Mouse (Mus musculus): ENCODE data around the gene Map3k14.

The Map3k14 gene

DNA sequence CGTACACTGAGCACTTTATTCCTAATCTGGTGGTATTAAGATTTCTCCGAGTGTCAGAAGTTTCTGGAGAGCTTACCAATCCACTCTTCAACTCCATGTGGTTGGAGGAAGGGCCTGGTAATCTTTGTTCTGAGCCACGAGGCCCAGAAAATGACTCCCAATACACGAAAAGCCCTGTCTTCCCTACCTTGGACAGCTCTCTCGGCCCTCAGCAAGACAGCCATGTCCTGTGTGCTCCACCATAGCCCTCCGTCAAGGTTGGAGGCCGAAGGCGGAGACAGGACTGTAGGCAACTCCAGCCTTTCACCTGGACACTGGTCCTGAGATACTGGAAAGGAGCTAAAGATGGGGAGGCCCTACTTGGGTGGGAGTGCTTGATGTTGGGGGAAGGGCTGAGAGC, 57.0 kb downstream of the Map3k14 start:
- no peak for DNase-seq (ENCODE audit: low read depth)

DNA sequence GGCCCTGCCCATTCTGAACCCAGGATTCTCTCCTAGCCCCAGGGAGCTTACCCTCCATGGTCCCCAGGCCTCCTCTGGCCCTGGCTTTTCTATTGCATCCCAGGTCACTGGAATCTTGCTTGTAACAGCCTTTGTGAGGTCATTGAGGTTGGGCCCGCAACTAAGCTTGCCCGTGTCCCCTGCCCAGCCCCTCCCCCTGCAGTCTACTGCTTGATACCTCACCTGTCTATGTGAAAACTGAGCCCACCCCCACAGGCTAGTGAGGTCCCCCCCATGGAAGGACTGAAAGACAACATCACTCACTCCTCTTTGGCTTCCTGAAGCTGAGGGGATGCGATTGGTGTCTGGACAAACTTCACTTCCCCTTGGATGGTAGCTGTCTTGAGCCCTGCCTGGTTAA, 58.8 kb downstream of the Map3k14 start, which contains the start of gene 1700023F06Rik:
Gene 1700023F06Rik (minus strand): TSS at position 101 of the 400 bp plus-strand sequence.
- no peak for DNase-seq (ENCODE audit: low read depth)

DNA sequence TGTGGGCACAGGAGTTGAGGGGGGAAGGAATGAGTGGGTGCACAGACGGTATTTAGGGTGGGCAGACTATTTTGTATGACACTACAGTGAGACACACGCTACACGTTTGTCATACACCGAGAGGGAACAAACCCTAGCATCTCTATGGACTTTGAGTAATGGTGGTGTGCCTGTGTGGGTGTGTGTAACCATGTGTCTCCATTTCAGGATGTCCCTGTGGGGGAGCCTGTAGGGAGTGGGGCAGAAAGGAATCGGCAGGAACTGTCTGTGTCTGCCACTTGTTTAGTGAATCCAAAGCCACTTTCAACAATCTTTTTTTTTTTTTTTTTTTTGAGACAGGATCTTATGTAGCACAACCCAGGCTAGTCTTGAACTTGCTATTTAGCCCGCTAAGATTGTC, 61.1 kb downstream of the Map3k14 start:
- no peak for DNase-seq (ENCODE audit: low read depth)

DNA sequence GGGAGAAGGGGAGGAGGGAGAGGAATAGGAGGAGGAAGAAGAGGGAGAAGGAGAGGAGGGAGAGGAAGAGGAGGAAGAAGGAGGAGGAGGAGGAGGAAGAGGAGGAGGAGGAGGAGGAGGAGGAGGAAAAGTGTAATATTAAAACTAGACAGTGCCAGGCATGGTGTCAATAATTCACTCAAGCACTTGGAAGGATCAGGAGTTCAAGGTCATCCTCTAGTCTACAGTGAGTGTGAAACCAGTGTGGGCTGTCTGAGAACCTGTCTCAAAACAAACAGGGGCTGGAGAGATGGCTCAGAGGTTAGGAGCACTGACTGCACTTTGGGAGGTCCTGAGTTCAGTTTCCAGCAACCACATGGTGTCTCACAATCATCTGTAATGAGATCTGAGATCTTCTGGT, 64.9 kb downstream of the Map3k14 start:
- DNase-seq (ENCODE audit: low read depth) = no peak

DNA sequence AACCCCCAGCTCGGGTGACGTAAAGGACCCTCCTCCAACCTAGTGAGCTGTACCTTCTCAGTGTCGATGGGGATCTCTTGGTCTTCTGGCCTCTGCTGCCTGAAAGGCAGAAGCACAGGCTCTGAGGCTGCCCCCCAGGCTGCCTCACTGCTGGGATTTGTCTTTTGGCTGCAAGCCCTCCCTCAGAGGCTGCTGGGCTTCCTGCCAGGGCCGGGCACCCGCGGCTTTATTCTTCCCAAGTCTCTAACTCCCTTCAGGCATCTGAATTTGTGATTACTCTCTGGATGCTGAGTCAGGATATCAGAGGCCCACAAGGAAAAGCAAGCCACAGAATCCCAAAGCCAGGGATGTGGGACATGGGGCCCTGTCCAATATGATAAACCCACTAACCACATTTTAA, 65.6 kb downstream of the Map3k14 start:
- no peak for DNase-seq (ENCODE audit: low read depth)

DNA sequence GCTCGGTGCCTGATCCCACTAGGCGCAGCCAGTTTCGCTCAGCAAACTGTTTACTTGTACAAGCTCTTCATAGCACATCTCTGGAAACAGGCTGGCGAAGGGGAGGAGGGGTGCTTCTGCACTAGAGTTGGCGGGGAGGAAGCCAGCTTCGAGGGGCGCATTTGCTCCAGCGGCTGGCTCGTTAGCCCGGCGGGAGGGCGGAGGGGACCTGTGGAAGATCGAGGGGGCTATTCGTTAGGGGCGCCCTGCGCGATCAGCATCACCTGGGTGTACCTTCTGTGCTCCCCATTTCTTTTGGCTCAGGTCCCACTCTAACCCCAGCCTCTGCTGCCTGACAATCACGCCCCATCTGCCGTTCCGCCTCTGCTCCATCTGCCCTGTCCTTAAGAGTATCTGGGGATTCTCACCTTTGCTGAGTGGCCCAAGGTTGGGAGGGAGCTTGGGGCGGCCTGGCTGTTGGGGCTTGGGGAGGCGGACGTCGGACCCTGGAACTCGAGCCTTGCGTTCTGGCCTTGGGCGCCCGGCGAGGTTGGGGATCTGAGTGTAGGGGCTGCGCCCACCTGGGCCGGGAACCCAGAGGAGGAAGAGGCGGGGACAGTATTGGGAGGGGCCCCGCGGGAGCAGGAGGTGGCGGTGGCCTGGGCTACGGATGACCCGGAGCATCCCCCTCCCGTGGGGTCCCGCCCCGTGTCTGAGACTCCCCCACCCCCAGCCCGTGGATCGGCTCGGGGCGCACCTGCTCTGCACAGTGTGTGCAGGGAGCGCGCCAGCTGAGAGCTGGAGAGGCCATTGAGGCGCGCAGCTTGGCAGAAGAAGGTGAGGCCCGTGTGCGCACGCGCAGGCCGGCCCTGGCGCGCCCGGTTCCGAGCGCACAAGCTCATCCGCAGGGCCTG, 68.1 kb downstream of the Map3k14 start:
- no peak for DNase-seq (ENCODE audit: low read depth)

DNA sequence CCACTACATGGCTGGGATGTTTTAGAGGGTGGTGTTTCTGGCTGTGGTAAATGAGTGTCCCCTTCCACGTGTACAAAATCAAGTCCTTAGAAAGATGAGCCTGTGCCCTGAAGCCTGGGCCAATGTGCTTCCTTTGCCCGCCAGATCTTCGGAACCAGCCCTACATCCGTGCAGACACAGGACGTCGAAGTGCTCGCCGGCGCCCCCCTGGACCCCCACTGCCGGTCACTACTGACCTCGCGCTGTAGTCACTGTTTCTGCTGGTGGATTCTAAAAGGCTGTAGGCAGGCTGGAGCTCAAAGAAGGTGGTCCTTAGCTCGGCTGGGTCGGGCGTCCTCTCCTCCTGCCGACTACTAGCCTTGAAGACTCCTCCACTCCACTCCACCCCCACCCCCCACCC, 68.9 kb downstream of the Map3k14 start:
- DNase-seq (ENCODE audit: low read depth) = no peak

DNA sequence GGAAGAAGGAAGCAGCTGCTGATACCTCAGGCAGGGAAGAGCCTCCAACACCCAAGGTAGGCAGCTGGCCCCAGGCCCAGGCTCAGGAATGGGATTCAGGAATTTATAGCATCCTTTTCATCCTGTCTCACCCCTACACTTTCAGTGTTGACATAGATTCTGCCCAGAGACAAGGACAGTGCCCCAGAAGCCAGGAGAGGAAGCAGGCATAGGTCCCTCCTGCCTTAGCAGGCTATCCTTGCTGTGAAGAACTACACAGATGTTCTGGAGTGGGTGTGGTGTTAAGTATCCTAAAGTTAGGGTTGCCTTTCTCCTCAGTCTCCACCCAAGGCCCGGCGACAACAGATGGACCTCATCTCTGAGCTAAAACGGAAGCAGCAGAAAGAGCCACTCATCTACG, 69.9 kb downstream of the Map3k14 start:
- DNase-seq (ENCODE audit: low read depth) = no peak

DNA sequence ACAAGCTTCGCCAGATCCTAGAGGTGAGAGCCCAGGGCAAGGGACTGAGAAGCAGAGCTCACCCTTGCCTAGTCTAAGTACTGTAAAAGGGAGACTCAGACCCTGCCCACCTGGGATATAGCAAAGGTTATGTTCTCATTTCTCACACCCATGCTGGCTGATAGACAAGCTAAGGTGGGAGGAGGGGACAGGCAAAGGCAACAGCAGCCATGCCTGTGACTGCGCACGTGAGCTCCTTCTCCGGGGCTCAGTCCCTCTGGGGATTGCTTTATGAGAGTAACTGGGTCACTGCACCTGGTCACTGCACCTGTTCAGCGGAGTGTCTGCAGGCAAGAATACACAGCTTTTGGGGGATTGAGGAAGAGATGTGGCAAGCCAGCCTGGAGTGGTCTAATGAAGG, 71.6 kb downstream of the Map3k14 start:
- DNase-seq (ENCODE audit: low read depth) = no peak

DNA sequence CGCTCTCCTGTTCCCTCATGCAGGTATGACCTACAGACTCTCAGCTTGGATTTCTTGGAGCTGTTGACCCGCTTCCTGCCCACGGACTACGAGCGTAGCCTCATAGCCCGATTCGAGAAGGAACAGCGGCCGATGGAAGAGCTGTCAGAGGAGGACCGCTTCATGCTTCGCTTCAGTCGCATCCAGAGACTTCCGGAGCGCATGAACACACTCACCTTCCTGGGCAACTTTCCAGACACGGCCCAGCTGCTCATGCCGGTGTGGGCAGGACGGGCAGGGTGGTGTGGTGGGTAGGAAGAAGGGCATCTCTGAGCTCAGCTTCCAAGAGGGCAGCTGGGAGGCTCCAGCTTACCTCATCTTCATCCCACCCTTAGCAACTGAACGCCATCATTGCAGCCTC, 72.0 kb downstream of the Map3k14 start:
- DNase-seq (ENCODE audit: low read depth) = no peak

DNA sequence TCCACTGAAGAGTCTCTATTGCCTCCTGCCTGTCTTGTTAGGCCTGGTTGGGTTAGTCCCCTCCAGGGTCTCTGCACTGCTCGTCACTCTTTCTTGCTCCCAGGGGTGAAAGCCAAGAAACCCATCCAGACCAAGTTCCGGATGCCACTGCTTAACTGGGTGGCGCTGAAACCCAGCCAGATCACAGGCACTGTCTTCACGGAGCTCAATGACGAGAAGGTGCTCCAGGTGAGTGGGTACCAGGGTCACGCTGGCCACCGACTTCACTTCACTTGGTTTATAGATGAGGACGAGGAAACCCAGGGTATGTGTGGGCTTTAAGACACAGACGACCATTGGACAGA, 73.5 kb downstream of the Map3k14 start:
- DNase-seq (ENCODE audit: low read depth) = no peak

DNA sequence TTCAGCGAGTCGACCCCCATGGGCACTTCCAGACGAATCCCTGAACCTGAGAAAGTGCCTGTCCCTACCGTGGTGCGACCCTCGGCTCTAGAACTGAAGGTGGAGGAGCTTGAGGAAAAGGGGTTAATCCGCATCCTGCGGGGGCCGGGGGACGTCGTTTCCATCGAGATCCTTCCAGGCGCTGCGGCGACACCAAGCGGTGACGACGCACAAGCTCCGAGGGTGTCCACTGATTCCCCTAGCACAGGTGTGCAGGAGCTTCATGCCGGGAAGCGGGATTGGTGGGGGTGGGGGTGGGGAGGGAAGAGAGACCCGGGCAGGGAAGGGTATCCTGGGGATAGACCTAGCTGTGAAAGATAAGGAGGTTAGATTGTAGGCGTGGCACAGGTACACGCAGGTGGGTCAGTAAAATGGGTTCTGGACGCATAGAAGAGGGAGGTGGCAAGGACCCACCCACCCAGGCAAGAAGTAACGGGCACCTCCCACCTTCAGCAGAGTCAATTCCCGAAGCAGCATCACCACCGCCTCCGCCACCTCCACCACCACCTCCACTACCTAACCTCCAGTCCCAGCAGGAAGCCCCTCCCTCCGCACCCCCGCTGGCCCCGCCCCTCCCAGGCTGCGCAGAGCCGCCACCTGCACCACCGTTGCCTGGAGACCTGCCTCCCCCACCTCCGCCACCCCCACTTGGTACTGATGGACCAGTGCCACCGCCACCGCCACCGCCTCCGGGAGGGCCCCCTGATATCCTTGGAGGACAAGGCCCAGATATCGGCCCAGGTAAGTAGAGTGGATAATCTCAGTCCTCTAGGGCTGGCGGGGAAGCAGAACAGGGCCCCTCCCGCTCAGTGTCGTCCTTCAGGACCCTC, 74.1 kb downstream of the Map3k14 start:
- DNase-seq (ENCODE audit: low read depth) = no peak

DNA sequence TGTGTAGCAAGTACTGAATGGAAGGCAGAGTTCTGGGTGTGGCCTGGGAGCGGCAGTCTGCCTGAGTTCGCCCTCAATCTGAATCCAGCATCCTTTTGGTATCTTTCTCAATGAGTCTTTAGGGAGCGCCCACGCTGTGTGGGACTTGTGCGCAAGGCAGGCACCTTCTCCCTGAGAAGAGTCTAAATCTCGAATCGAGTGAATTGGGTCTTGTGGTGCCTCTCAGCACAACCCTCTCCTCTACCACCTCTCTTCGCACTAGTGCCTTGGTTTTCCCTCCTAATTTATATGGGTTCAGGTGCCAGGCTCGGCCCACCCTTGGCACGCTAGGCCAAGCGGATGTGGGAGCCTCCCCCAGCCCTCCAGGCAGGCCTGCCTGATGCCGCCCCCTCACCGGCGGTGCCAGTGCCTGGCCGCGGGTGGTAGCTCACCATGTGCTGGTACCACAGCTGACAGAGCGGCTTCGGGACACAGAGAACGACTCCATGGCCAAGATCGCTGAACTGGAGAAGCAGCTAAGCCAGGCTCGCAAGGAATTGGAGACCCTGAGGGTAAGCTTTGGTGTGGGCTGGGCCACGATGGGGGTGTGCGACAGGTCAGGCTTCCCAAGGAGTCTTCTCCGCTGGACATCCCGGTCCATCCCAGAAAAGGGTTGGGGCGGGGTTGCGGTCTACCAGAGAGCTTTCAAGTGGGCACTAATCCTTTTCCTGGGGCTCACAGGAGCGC, 74.9 kb downstream of the Map3k14 start:
- DNase-seq (ENCODE audit: low read depth) = no peak

DNA sequence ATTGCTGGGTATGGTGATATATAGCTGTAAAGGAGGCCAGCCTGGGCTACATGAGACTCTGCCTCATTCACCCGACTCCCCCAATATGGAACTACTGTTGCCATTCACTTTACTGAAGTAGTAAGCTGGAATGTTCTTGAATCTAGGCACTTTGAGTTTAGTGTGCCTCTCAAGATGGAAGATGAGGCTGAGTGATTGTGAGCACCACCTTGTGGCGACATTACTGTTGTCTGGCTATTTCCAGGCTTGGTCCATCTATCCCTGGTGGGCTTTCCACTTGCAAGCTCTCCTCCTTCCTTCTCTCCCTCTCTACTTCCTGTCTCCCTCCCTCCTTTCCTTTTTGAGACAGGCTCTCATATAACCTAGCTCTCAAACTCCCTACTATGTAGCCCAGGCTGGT, 82.4 kb downstream of the Map3k14 start:
- no peak for DNase-seq (ENCODE audit: low read depth)

DNA sequence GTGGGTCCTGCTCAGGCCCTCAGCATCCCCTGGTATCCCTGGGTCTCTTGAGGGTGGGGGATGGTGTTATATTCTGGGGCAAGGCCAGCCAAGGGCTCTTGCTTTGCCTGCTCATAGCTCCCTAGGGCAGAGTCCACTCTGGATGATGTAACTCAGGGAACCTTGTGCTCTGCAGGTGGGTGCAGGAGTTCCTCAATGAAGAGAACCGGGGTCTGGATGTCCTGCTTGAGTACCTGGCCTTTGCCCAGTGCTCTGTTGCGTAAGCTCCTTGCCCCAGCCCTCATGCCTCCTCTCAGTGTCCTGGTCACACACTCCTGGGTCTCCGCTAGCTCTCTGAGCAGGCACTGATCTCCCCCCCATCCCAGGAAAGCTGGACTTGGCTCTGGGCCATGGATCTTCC, 85.4 kb downstream of the Map3k14 start:
- no peak for DNase-seq (ENCODE audit: low read depth)

DNA sequence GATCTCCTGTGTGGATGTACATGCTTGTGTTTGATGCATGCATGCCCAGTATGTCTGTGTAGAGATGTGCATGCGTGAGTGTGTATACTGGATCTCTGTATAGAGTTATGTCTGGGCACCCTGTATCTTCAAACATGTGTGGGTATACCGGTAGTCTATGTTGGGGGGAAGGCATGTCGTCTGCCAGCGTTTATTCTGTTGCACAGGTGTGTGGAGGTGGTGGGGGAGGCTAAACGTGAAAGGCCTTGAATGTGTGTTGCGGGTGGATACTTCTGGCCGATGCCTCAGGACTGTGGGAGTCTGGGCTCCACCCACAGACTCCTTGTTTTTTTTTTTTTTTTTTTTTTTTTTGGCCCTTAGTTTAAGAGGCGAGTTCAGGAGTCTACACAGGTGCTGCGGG, 85.9 kb downstream of the Map3k14 start:
- no peak for DNase-seq (ENCODE audit: low read depth)

DNA sequence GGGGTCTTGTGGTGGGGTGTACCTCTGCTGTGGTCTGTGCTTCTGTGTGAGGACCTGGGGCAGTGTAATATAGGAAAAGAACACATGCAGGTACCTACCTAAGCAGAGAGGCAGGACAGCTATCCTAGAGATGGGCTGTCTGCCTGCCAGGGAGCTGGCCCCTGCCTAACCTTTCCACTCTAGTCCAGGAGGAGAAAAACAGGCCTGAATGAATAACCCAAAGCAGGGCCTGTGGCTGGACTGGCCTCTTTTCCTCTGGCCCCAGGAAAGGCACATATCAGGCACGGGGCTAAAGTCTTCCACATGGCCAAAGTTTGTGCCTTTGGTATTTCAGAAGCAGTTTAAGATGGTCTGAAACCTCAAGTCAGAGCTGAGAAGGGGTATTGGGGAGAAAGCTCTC, 86.8 kb downstream of the Map3k14 start:
- no peak for DNase-seq (ENCODE audit: low read depth)

DNA sequence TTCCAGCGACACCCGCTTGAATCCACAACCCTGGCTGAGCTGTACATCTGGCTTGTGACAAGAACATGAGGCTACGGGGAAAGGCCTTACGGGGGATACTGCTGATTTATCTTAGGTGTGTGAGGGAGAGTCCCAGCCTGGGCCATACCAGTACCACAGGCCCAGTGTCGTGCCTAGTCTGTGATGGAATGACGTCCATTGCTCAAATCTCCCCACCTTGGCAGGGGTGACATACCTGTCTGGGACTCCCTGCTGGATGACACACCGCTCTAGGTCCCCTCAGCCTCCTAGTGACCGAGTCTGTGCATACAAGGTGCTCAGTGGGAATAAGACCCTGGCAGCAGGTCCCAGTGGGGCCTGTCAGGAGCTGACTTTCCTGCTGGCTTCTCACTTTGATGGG, 88.5 kb downstream of the Map3k14 start:
- no peak for DNase-seq (ENCODE audit: low read depth)

DNA sequence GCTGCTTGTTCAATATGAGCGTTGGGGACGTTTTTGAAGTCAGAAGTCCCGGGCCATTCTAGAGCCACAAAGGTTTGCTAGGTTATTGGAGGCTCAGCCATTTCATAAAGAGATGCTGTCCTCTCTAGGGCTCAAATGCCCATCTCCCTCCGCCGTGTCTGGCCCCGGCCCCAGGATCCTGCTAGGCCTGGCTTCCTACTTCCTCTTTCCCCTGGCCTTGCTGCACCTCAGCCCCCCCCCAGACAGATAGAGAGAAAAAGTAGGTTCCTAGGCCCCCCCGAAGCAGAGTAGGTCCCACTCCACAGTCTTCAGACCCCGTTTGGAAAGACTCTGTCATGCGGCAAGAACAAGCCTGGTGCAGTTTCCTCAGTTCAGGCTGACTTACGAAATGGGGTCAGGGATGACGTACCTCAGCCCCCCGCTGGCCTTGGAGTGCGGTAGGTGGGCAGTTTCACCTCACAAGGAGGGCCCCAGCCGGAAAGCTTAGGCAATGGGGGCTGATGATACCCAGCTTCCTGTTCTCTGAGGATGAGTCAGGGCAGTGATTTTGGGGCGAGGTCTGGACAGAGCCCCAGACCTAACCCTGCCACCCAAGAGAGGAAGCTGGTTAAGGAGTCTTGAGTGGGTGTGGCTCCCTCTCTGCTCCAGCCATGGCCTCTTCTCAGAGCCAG, 89.3 kb downstream of the Map3k14 start:
- no peak for DNase-seq (ENCODE audit: low read depth)

DNA sequence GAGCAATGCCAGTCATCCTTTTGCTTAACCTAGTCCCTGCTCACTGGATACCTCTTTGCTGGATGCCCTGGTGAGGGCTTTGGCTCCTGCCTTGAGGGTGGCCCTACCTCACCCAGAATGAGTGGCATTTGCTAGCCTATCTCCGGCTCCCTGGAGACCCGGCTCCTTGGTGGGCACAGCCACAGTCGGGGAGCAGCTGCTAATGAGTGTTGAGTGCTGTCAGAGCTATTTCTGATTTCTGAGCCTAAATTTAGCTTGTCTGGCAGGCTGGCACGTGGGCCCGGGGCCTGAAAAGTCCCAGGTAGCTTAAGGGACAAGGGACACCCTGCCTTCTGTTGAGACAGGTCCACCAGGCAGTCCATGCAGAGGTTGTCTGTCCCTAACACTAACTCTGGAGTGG, 90.1 kb downstream of the Map3k14 start:
- no peak for DNase-seq (ENCODE audit: low read depth)

DNA sequence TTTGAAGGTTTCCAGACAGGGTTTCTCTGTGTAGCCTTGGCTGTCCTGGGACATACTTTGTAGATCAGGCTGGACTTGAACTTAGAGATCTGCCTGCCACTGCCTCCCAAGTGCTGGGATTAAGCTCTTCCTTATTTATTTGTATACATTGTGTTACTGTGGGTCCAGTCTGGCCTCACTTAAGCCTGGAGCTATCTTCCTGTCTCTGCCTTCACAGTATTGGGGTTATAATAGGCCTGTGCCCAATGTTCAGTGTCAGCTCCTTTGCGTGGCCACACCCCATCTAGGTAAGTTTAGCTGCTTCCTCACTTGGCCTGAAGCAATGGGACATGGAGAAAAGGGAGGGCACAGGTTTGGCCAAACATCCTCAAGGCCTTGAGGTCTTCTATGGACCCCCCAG, 90.8 kb downstream of the Map3k14 start:
- DNase-seq (ENCODE audit: low read depth) = no peak
